Mouse (Mus musculus): ENCODE data around the gene Nmt2. TPM values are rescaled to one million over a fixed set of nuclear protein-coding genes. Genes with fewer than 3 reads are reported as not detected.

Nmt2 gene
- total and polyA plus RNA-seq, 2 experiments from 2014 or later = 14.9 to 17.3 TPM

GRCm38 (mm10) chr2:3295826-3296225, 11.8 kb downstream of the Nmt2 start:
- Histone ChIP-seq H3K36me3 (replicated peaks; ENCODE audit: control insufficient read depth, insufficient read depth, low read length) (no peaks in the 10 kb centered on the region), H3K9ac (replicated peaks; ENCODE audit: low read depth, low read length) (no peak overlapping the region), H3K27me3 (ENCODE audit: control insufficient read depth, insufficient read depth, low read length) (no peaks in the 10 kb centered on the region), H3K4me2 (ENCODE audit: low read depth, low read length) (no peak overlapping the region), H3K9me3 (replicated peaks; ENCODE audit: control insufficient read depth, low read length) (no peaks in the 10 kb centered on the region), H3K27ac (ENCODE audit: low read depth) (no peak overlapping the region), H3K4me1 (ENCODE audit: control insufficient read depth, insufficient read depth) (no peaks in the 10 kb centered on the region), H3K4me3 (ENCODE audit: low read depth, low read length) (no peak overlapping the region)
- 85% methylated on average over 7 of the region's 7 CpGs for WGBS
- TF ChIP-seq CTCF (IDR thresholded peaks at IDR 0.05; ENCODE audit: low read depth) (no peak), EP300 (IDR thresholded peaks at IDR 0.05; ENCODE audit: low read depth) (no peak)
- ATAC-seq (ENCODE audit: insufficient read depth, low read depth) (no peak), DNase-seq (ENCODE audit: low spot score) (no peak)

- DNase-seq (ENCODE audit: low spot score) (no peak), ATAC-seq (ENCODE audit: insufficient read depth, low read depth) (no peak)
- no peaks in the 10 kb centered on the region for H3K9me3 ChIP-seq (replicated peaks; ENCODE audit: control insufficient read depth, low read length)
- no peak for TF ChIP-seq EP300 (IDR thresholded peaks at IDR 0.05; ENCODE audit: low read depth)
- no peak for TF ChIP-seq CTCF (IDR thresholded peaks at IDR 0.05; ENCODE audit: low read depth)
- H3K4me2 ChIP-seq (ENCODE audit: low read depth, low read length) = no peak overlapping the region
- H3K4me3 ChIP-seq (ENCODE audit: low read depth, low read length) = no peak overlapping the region
- no peaks in the 10 kb centered on the region for H3K4me1 ChIP-seq (ENCODE audit: control insufficient read depth, insufficient read depth)
- no peak overlapping the region for H3K9ac ChIP-seq (replicated peaks; ENCODE audit: low read depth, low read length)
- H3K27me3 ChIP-seq (ENCODE audit: control insufficient read depth, insufficient read depth, low read length) = no peaks in the 10 kb centered on the region
- WGBS = 73% methylated on average over 3 of the region's 3 CpGs
- peaks cover 9% of the 10 kb centered on the region for H3K36me3 ChIP-seq (replicated peaks; ENCODE audit: control insufficient read depth, insufficient read depth, low read length)
- H3K27ac ChIP-seq (ENCODE audit: low read depth) = no peak overlapping the region
These were observed 21.5 kb downstream of the Nmt2 start for GRCm38 (mm10) chr2:3305426-3306025.

- Histone ChIP-seq H3K36me3 (replicated peaks; ENCODE audit: control insufficient read depth, insufficient read depth, low read length) (peaks cover 40% of the 10 kb centered on the region), H3K9ac (replicated peaks; ENCODE audit: low read depth, low read length) (no peak overlapping the region), H3K4me1 (ENCODE audit: control insufficient read depth, insufficient read depth) (no peaks in the 10 kb centered on the region), H3K4me2 (ENCODE audit: low read depth, low read length) (no peak overlapping the region), H3K27ac (ENCODE audit: low read depth) (no peak overlapping the region), H3K4me3 (ENCODE audit: low read depth, low read length) (no peak overlapping the region), H3K27me3 (ENCODE audit: control insufficient read depth, insufficient read depth, low read length) (no peaks in the 10 kb centered on the region), H3K9me3 (replicated peaks; ENCODE audit: control insufficient read depth, low read length) (no peaks in the 10 kb centered on the region)
- no peak for DNase-seq (ENCODE audit: low spot score)
- TF ChIP-seq CTCF (IDR thresholded peaks at IDR 0.05; ENCODE audit: low read depth) = no peak
- TF ChIP-seq EP300 (IDR thresholded peaks at IDR 0.05; ENCODE audit: low read depth) = no peak
- 76% methylated on average over 2 of the region's 2 CpGs for WGBS
- ATAC-seq (ENCODE audit: insufficient read depth, low read depth) = no peak
These were observed 39.1 kb downstream of the Nmt2 start for GRCm38 (mm10) chr2:3323132-3323531.

GRCm38 (mm10) chr2:3324381-3325130, 40.5 kb downstream of the Nmt2 start:
- Histone ChIP-seq H3K4me3 (ENCODE audit: low read depth, low read length) (no peak overlapping the region), H3K9me3 (replicated peaks; ENCODE audit: control insufficient read depth, low read length) (no peaks in the 10 kb centered on the region), H3K9ac (replicated peaks; ENCODE audit: low read depth, low read length) (no peak overlapping the region), H3K36me3 (replicated peaks; ENCODE audit: control insufficient read depth, insufficient read depth, low read length) (peaks cover 52% of the 10 kb centered on the region), H3K4me2 (ENCODE audit: low read depth, low read length) (no peak overlapping the region), H3K27me3 (ENCODE audit: control insufficient read depth, insufficient read depth, low read length) (no peaks in the 10 kb centered on the region), H3K4me1 (ENCODE audit: control insufficient read depth, insufficient read depth) (no peaks in the 10 kb centered on the region), H3K27ac (ENCODE audit: low read depth) (no peak overlapping the region)
- 91% methylated on average over 7 of the region's 7 CpGs for WGBS
- ATAC-seq (ENCODE audit: insufficient read depth, low read depth) (no peak), DNase-seq (ENCODE audit: low spot score) (no peak)
- TF ChIP-seq CTCF (IDR thresholded peaks at IDR 0.05; ENCODE audit: low read depth) (no peak), EP300 (IDR thresholded peaks at IDR 0.05; ENCODE audit: low read depth) (no peak)

- TF ChIP-seq CTCF (IDR thresholded peaks at IDR 0.05; ENCODE audit: low read depth) = no peak
- no peak for TF ChIP-seq EP300 (IDR thresholded peaks at IDR 0.05; ENCODE audit: low read depth)
- Histone ChIP-seq H3K36me3 (replicated peaks; ENCODE audit: control insufficient read depth, insufficient read depth, low read length) (peaks cover 45% of the 10 kb centered on the region), H3K4me2 (ENCODE audit: low read depth, low read length) (no peak overlapping the region), H3K4me1 (ENCODE audit: control insufficient read depth, insufficient read depth) (peaks cover 5% of the 10 kb centered on the region; the same call in 1 of the 2 replicates), H3K4me3 (ENCODE audit: low read depth, low read length) (no peak overlapping the region), H3K27ac (ENCODE audit: low read depth) (no peak overlapping the region), H3K9ac (replicated peaks; ENCODE audit: low read depth, low read length) (no peak overlapping the region), H3K27me3 (ENCODE audit: control insufficient read depth, insufficient read depth, low read length) (no peaks in the 10 kb centered on the region), H3K9me3 (replicated peaks; ENCODE audit: control insufficient read depth, low read length) (no peaks in the 10 kb centered on the region)
- WGBS = 64% methylated on average over 1 of the region's 1 CpGs
- no peak for DNase-seq (ENCODE audit: low spot score)
- no peak; the same call in 1 of the 2 replicates for ATAC-seq (ENCODE audit: insufficient read depth, low read depth)
These were observed 42.5 kb downstream of the Nmt2 start for GRCm38 (mm10) chr2:3326547-3326946.

Data from heart, postnatal 0 days (tissue).